Mouse (Mus musculus) left cerebral cortex, adult 2 months (tissue): ENCODE measurements at regions not wholly inside any gene's neighbourhood (a gene's known extent, or its start where the extent isn't known, plus 50 kb on each side); places are given as distances from the start of the nearest gene placed in this dataset.

ENCODE experiments used
- DNase-seq, 2 experiments: peaks; one replicate each; pipeline ENCODE4 v3.0.0; 2021 to 2022; ENCODE audit warnings: low spot score in 2 of 2, mixed read lengths in 1 of 2; ENCODE audit errors: extremely low spot score in 1 of 2
- H3K27ac ChIP-seq: fragments of 200-600 bp; 2 replicates; pipeline ENCODE4 v1.8.1; 2022
- H3K4me3 ChIP-seq: fragments of 200-600 bp; 2 replicates; pipeline ENCODE4 v1.8.1; 2022
- CTCF ChIP-seq: fragments of 200-600 bp; IDR thresholded peaks from 2 replicates; pipeline ENCODE4 v1.8.1; 2022; ENCODE audit warnings: antibody characterized with exemption, mild to moderate bottlenecking, moderate library complexity
- intact Hi-C: fragments of 180-260 bp; cut with DNase I; formaldehyde crosslinking; loops from one replicate; pipeline ENCODE4 v1.15.1; 2025

GRCm38 (mm10) chr13:40652916-40653315 is 85.3 kb downstream of the Tfap2a start:
- Histone ChIP-seq H3K4me3 (no peak overlapping the region), H3K27ac (no peak overlapping the region)
- TF ChIP-seq CTCF: no peak
- no peak for DNase-seq
- intact Hi-C loops: no loop called here

GRCm38 (mm10) chr13:40651056-40651455 is 87.1 kb downstream of the Tfap2a start:
- TF ChIP-seq CTCF: peak; percentile 59
- intact Hi-C loops: no loop called here
- H3K4me3 ChIP-seq: peak overlapping the region; percentile 21; the same call in 1 of the 2 replicates
- DNase-seq: peak; percentile 78 to 80
- H3K27ac ChIP-seq: peak overlapping the region; percentile 87

GRCm38 (mm10) chr13:40650036-40650709 is 88.0 kb downstream of the Tfap2a start:
- TF ChIP-seq CTCF: no peak
- intact Hi-C loops: no loop called here
- Histone ChIP-seq H3K27ac (no peak overlapping the region; the same call in 1 of the 2 replicates), H3K4me3 (no peak overlapping the region)
- no peak for DNase-seq

- DNase-seq: no peak
- no peak overlapping the region for H3K27ac ChIP-seq
- intact Hi-C loops: no loop called here
- no peak overlapping the region for H3K4me3 ChIP-seq
- no peak for TF ChIP-seq CTCF
Observed at GRCm38 (mm10) chr13:40649096-40650035, 88.8 kb downstream of the Tfap2a start.

DNA sequence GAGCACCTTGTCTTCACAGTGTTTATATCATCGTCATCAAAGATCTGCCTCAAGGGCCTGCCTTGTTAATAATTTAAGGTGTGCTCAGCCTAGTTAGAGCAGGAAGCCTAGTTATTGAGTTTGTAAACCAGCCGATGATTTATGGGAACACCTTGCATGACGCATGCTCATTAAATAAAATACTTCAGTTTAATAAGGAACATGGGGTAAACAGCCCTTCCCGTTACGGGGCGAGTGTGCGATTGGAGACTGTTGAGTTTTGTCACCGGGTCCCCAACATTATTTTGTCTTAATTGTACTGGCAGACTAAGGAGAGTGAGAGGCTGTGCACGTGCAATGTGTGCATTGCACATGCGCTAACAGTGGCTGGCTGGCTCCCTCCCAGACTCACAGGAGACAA is 92.0 kb downstream of the Tfap2a start:
- no peak overlapping the region for H3K4me3 ChIP-seq
- intact Hi-C loops: no loop called here
- no peak overlapping the region for H3K27ac ChIP-seq
- no peak for TF ChIP-seq CTCF
- DNase-seq: no peak

DNA sequence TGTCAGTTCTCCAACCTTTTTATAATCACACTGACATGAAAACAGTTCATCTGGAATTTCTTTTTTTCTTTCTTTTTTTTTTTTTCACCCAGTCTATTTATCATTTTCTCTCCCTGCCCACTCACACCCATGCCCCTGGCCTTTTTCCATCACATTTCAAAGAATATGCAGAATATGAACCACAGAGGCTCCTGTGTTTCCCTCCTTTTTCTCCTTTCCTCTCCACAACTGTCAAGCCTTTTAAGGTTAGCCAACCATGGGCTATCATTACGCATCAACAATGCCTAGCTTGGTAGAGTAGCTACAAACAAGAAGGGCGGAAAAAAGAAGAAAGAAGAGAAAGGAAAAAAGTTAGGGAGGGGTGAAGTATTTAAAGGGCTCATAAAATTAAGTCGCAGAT is 92.5 kb downstream of the Tfap2a start:
- Histone ChIP-seq H3K4me3 (no peak overlapping the region), H3K27ac (no peak overlapping the region)
- intact Hi-C loops: no loop called here
- no peak for DNase-seq
- TF ChIP-seq CTCF: no peak

DNA sequence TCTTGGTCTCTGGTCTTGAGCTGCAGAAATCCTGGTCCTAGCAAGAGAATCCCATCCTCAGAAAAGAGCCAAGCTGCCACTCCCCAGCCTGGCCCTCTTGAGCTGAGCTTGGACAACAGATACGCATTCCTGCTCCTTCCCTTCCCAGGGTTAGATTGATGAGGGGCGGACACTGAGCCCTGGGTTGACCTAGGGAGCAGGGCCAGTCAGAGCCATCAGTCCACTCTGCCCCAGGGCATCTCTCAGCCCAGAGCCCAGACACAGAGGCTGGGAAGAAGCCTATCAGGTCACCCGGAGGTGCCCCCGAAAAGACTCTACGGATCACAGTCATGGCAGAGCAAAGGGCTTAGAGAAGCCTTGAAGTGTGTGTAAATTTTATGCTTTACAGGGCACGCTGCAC is 95.2 kb downstream of the Tfap2a start:
- Histone ChIP-seq H3K27ac (no peak overlapping the region), H3K4me3 (no peak overlapping the region)
- intact Hi-C loops: no loop called here
- no peak for DNase-seq
- no peak for TF ChIP-seq CTCF

DNA sequence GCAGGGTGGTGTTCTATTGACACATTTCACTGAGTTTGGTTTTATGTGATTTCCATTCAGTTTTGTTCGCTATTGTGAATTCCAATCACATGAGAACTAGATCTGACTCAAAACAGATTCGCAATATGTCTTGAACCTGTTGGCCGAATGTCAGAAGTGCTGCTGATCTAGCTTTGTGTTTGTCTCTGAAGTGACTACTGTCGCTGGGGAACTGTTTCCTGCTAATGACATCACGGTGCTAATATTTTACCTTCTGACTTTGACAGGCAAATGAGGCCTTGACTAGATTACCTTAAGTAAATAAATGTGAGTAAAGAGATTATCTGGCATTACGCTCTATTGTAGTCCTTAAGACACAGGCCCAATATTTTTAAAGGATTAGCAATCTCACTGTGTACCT is 100.9 kb downstream of the Tfap2a start:
- no peak for TF ChIP-seq CTCF
- H3K4me3 ChIP-seq: no peak overlapping the region
- intact Hi-C loops: no loop called here
- no peak overlapping the region for H3K27ac ChIP-seq
- no peak for DNase-seq

DNA sequence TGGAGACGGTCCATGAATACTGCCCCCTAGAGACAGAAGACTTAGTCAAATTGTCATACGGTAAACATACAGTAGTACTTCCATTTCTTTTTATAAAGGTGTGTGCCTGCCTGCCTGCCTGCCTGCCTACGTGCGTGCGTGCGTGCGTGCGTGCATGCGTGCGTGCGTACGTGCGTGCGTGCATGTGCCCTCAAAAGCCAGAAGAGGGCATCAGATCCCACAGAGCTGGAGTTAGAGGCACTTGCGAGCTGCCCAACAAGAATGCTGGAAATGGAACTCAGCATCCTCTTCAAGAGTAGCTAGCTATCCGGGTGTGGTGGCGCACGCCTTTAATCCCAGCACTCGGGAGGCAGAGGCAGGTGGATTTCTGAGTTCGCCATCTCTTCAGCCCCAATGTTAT is 120.3 kb downstream of the Tfap2a start:
- Histone ChIP-seq H3K27ac (no peak overlapping the region), H3K4me3 (no peak overlapping the region)
- DNase-seq: no peak
- intact Hi-C loops: no loop called here
- TF ChIP-seq CTCF: no peak

GRCm38 (mm10) chr13:40608526-40608925 is 129.7 kb downstream of the Tfap2a start:
- no peak for DNase-seq
- intact Hi-C loops: no loop called here
- TF ChIP-seq CTCF: no peak
- Histone ChIP-seq H3K27ac (no peak overlapping the region), H3K4me3 (no peak overlapping the region)

DNA sequence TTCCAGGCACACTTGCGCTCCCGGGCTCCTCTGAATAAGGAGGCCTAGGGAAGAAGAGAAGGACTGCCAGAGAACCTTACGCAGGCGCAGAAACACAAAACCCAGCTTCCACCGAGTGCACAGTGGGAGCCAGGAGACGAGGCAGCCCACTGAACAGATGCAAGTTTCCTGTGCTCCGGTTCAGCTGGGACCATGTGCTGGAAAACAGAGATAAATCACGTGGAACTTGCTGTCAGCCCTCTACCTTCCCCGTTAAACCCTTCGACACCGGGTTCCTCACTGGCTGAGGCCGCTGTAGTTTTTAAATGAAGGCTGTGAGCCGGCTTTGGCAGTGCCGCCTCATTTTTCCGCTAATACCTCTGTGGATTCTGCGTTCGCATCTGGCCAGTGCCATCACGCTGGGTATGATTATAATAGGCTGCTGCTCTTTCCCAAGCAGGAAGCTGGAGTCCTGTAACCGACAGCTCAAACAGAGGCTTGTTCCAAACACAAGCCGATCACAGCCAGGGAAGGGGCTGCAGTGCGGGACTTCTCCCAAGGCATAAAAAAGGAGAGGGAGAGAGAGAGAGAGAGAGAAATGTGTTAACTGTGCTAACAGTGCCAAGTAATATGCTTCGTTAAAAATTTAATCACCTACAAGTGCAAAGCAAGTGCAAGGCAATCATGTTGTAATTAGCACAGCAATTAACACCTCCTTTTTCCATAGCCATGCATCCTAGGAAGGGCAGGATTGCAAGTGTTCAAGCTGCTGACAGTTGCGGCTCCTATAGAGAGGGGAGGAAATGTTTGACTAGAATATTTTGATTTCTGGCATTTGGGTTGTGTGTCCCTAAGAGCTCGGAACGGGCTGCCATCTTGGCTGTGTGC is 131.5 kb downstream of the Tfap2a start:
- intact Hi-C loops: no loop called here
- Histone ChIP-seq H3K4me3 (peak overlapping the region; percentile 30), H3K27ac (no peak overlapping the region)
- TF ChIP-seq CTCF: no peak
- DNase-seq: peak; percentile 10 to 37
